Mouse (Mus musculus): ENCODE measurements around the gene Golt1b. TPM values are rescaled to one million over a fixed set of nuclear protein-coding genes. Genes with fewer than 3 reads are reported as not detected.
A peak's percentile ranks its signal among the peaks of the same experiment; 100 is the strongest.

Golt1b gene
- 8.9 and 9.4 TPM in 2 replicates for polyA plus RNA-seq (2012; rRNA removed)

DNA sequence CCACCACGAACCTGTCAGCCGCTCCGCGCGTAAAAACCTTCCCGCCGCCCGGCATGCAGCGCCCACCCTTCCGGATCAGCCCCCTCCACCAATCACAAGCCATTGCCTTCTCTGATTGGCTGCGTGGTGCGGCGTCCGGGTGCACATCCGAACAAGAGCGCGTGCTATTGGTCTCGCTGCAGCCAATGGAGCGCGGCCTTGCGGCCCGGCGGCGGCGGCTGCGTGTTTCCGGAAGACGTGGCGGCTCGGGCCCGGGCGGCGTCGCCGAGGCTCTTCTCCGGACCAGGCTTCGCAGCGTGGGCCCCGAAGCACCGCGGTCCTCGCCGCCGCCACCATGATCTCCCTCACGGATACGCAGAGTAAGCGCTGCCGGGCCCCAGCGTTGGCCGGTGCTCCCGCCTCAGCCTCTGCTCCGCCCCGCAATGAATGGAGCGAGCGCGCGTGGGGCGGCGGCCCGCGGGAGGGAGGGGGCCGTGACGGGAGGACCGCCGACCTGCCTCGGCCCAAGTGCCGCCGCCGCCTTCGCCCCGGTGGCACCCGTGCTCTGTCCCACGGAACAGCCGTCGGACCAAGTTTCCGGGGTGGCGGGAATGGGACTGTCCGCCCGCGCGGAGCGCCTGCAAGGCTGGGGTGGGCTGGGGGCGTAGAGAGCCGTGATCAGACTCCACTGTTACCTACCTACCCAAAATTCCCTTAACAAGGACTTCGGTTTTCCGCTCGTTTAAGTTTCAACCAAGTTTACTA is at the start of gene Golt1b, which contains the start of gene Recql:
Golt1b (plus strand) TSS at position 211 of the 744 bp plus-strand sequence.
Recql (minus strand) TSS at position 77 of the 744 bp plus-strand sequence.
- H3K4me3 ChIP-seq (ENCODE audit: control insufficient read depth, insufficient read depth, low read length) = peak within 1 kb of the TSS; percentile 83
- no peaks in the 10 kb centered on the region for H3K4me1 ChIP-seq (replicated peaks; ENCODE audit: control insufficient read depth, insufficient read depth, low read length)
- 0 out of 2 replicates have a peak within 1 kb of the TSS, but pooled peaks have one; percentile 1 for H3K27ac ChIP-seq (ENCODE audit: control insufficient read depth, insufficient read depth, low read length)
- DNase-seq = peak; percentile 98
- H3K27me3 ChIP-seq (ENCODE audit: control insufficient read depth, insufficient read depth, low read length) = no peaks in the 10 kb centered on the region
- under 1% methylated on average over 87 of the region's 87 CpGs for WGBS
- H3K36me3 ChIP-seq (ENCODE audit: control insufficient read depth, insufficient read depth, low read length) = no peaks in the 10 kb centered on the region
- 0 out of 2 replicates have a peak, but pooled peaks have one; percentile 41 for TF ChIP-seq CTCF (IDR thresholded peaks at IDR 0.05; ENCODE audit: borderline replicate concordance, control insufficient read depth, extremely low read depth, insufficient read depth, low read length, poor library complexity)
- peak; percentile 68 for TF ChIP-seq POLR2A (IDR thresholded peaks at IDR 0.05; ENCODE audit: control insufficient read depth, extremely low read depth, insufficient read depth, low read length, poor library complexity)

- DNase-seq = no peak
- Histone ChIP-seq H3K36me3 (ENCODE audit: control insufficient read depth, insufficient read depth, low read length) (no peaks in the 10 kb centered on the region), H3K4me1 (replicated peaks; ENCODE audit: control insufficient read depth, insufficient read depth, low read length) (no peaks in the 10 kb centered on the region), H3K4me3 (ENCODE audit: control insufficient read depth, insufficient read depth, low read length) (no peak overlapping the region), H3K27ac (ENCODE audit: control insufficient read depth, insufficient read depth, low read length) (no peak overlapping the region), H3K27me3 (ENCODE audit: control insufficient read depth, insufficient read depth, low read length) (no peaks in the 10 kb centered on the region; the same call in 1 of the 2 replicates)
- no peak for TF ChIP-seq POLR2A (IDR thresholded peaks at IDR 0.05; ENCODE audit: control insufficient read depth, extremely low read depth, insufficient read depth, low read length, poor library complexity)
- TF ChIP-seq CTCF (IDR thresholded peaks at IDR 0.05; ENCODE audit: borderline replicate concordance, control insufficient read depth, extremely low read depth, insufficient read depth, low read length, poor library complexity) = no peak
- WGBS = 60% methylated on average over 2 of the region's 2 CpGs
Observed at GRCm38 (mm10) chr6:142338961-142339360, 48.1 kb upstream of the Golt1b start.

- Histone ChIP-seq H3K4me3 (ENCODE audit: control insufficient read depth, insufficient read depth, low read length) (no peak overlapping the region), H3K36me3 (ENCODE audit: control insufficient read depth, insufficient read depth, low read length) (no peaks in the 10 kb centered on the region), H3K4me1 (replicated peaks; ENCODE audit: control insufficient read depth, insufficient read depth, low read length) (no peaks in the 10 kb centered on the region), H3K27ac (ENCODE audit: control insufficient read depth, insufficient read depth, low read length) (no peak overlapping the region), H3K27me3 (ENCODE audit: control insufficient read depth, insufficient read depth, low read length) (no peaks in the 10 kb centered on the region; the same call in 1 of the 2 replicates)
- no peak for DNase-seq
- 39% methylated on average over 2 of the region's 2 CpGs for WGBS
- TF ChIP-seq CTCF (IDR thresholded peaks at IDR 0.05; ENCODE audit: borderline replicate concordance, control insufficient read depth, extremely low read depth, insufficient read depth, low read length, poor library complexity) (no peak), POLR2A (IDR thresholded peaks at IDR 0.05; ENCODE audit: control insufficient read depth, extremely low read depth, insufficient read depth, low read length, poor library complexity) (no peak)
Observed at GRCm38 (mm10) chr6:142339576-142339975, 47.4 kb upstream of the Golt1b start.

DNA sequence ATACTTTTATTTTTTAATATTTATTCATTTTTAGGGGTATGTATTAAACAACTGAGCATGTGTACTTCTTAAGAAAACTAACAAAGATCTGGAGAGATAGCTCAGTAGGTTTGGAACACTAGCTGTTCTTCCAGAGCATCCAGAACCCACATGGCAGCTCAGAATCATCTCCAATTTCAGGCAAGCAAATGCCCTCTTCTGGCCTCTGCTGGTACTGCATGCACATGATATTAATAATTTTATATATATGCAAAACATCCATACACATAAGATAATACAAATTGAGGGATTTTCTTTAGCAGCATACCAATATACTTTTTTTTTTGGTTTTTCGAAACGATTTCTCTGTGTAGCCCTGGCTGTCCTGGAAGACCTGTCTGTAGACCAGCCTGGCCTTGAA is 43.5 kb upstream of the Golt1b start:
- TF ChIP-seq POLR2A (IDR thresholded peaks at IDR 0.05; ENCODE audit: control insufficient read depth, extremely low read depth, insufficient read depth, low read length, poor library complexity) (no peak), CTCF (IDR thresholded peaks at IDR 0.05; ENCODE audit: borderline replicate concordance, control insufficient read depth, extremely low read depth, insufficient read depth, low read length, poor library complexity) (no peak)
- Histone ChIP-seq H3K27me3 (ENCODE audit: control insufficient read depth, insufficient read depth, low read length) (no peaks in the 10 kb centered on the region; the same call in 1 of the 2 replicates), H3K4me3 (ENCODE audit: control insufficient read depth, insufficient read depth, low read length) (no peak overlapping the region), H3K36me3 (ENCODE audit: control insufficient read depth, insufficient read depth, low read length) (no peaks in the 10 kb centered on the region), H3K27ac (ENCODE audit: control insufficient read depth, insufficient read depth, low read length) (no peak overlapping the region), H3K4me1 (replicated peaks; ENCODE audit: control insufficient read depth, insufficient read depth, low read length) (0 out of 2 replicates have a peak, but pooled peaks cover 3% of the 10 kb centered on the region)
- 84% methylated on average over 2 of the region's 2 CpGs for WGBS
- DNase-seq = peak; percentile 51

DNA sequence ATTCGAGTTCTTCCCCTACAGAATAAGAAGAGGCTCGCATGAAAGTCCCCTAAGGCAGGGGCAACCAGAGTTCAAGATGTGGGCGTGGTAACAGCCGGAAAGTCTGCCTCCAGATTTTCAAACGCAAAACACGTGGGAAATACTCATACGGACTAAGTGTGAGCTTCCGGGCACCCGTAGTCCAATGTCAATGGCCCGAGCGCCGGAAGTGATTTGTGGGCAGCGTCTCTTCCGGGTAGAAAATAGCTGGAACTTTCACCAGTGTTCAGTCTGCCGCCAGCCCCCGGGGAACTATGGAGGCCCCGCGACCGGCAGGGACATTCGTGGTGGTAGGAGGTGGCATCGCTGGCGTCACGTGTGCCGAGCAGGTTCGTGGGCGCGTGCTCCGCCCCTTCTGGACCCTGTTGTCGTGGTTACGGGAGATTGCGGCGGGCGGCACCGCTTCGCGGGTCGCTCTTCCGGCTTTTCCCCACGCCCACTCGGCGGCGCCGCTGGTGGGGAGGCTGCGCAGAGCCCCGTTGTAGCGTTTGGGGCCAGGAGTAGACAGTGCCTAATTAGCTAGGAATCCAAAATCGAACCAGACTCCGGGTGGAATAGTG is 41.5 kb upstream of the Golt1b start, which contains the start of gene Pyroxd1:
Pyroxd1 (plus strand) TSS at position 215 of the 599 bp plus-strand sequence.
- under 1% methylated on average over 48 of the region's 48 CpGs for WGBS
- Histone ChIP-seq H3K36me3 (ENCODE audit: control insufficient read depth, insufficient read depth, low read length) (no peaks in the 10 kb centered on the region; the same call in 1 of the 2 replicates), H3K4me3 (ENCODE audit: control insufficient read depth, insufficient read depth, low read length) (peak within 1 kb of the TSS; percentile 98), H3K4me1 (replicated peaks; ENCODE audit: control insufficient read depth, insufficient read depth, low read length) (0 out of 2 replicates have a peak, but pooled peaks cover 3% of the 10 kb centered on the region), H3K27me3 (ENCODE audit: control insufficient read depth, insufficient read depth, low read length) (no peaks in the 10 kb centered on the region; the same call in 1 of the 2 replicates), H3K27ac (ENCODE audit: control insufficient read depth, insufficient read depth, low read length) (peak within 1 kb of the TSS; percentile 52; the same call in 1 of the 2 replicates)
- TF ChIP-seq CTCF (IDR thresholded peaks at IDR 0.05; ENCODE audit: borderline replicate concordance, control insufficient read depth, extremely low read depth, insufficient read depth, low read length, poor library complexity) = peak; percentile 51; the same call in 1 of the 2 replicates
- peak; percentile 42; the same call in 1 of the 2 replicates for TF ChIP-seq POLR2A (IDR thresholded peaks at IDR 0.05; ENCODE audit: control insufficient read depth, extremely low read depth, insufficient read depth, low read length, poor library complexity)
- DNase-seq = peak; percentile 86
